Mouse (Mus musculus) midbrain, embryonic 16.5 days (tissue): ENCODE data around the gene Emilin2. TPM values are rescaled to one million over a fixed set of nuclear protein-coding genes. Genes with fewer than 3 reads are reported as not detected.

Experiments used
- ATAC-seq: fragments of 200-750 bp; cut with Nextera tagmentation; 2 replicates; pipeline ENCODE4 v1.8.0; 2017; ENCODE audit warnings: moderate TSS enrichment
- H3K27ac ChIP-seq: fragments of 300-500 bp; sonication (generic); 2 replicates; pipeline ENCODE4 v1.5.1; 2014; ENCODE audit warnings: mild to moderate bottlenecking, low read length, mixed read lengths
- H3K27me3 ChIP-seq: fragments of 300-500 bp; sonication (generic); 2 replicates; pipeline ENCODE4 v1.6.1; 2014; ENCODE audit warnings: low read depth, low read length, mixed read lengths; ENCODE audit not compliant: control insufficient read depth, insufficient read depth
- H3K36me3 ChIP-seq: fragments of 300-500 bp; sonication (generic); 2 replicates; pipeline ENCODE4 v1.6.1; 2014; ENCODE audit warnings: mild to moderate bottlenecking, low read length, moderate library complexity, mixed read lengths; ENCODE audit not compliant: control insufficient read depth, insufficient read depth
- H3K4me1 ChIP-seq: fragments of 300-500 bp; sonication (generic); 2 replicates; pipeline ENCODE4 v1.6.1; 2014; ENCODE audit warnings: mild to moderate bottlenecking, low read length, mixed read lengths; ENCODE audit not compliant: control insufficient read depth, insufficient read depth
- H3K4me2 ChIP-seq: fragments of 300-500 bp; sonication (generic); 2 replicates; pipeline ENCODE4 v1.6.1; 2014; ENCODE audit warnings: mild to moderate bottlenecking, low read length, mixed read lengths
- H3K4me3 ChIP-seq: fragments of 300-500 bp; sonication (generic); 2 replicates; pipeline ENCODE4 v1.5.1; 2014; ENCODE audit warnings: low read depth, mild to moderate bottlenecking, low read length, moderate library complexity, mixed read lengths
- H3K9ac ChIP-seq: fragments of 300-500 bp; sonication (generic); 2 replicates; pipeline ENCODE4 v1.6.1; 2014; ENCODE audit warnings: low read depth, low read length, mixed read lengths
- H3K9me3 ChIP-seq: fragments of 300-500 bp; sonication (generic); replicated peaks from 2 replicates; pipeline ENCODE4 v1.6.1; 2014; ENCODE audit warnings: mild to moderate bottlenecking, low read length, mixed read lengths; ENCODE audit not compliant: control insufficient read depth, poor library complexity, severe bottlenecking
- WGBS: fragments of 180-500 bp; shearing (Covaris S2); extraction: QIAGEN DNeasy Blood & Tissue Kit; methylation state at CpG from one replicate; pipeline ENCODE4 v1.1.7; 2014; 5-methylcytosine and 5-hydroxymethylcytosine counted together
- polyA plus RNA-seq: library from polyadenylated mRNA; unstranded; fragments of >200 nt; fragmentation: Nextera tagmentation; extraction: Ambion mirVana; gene quantifications from 2 replicates; pipeline ENCODE4 v1.2.1, GENCODE M21; 2015

The Emilin2 gene
- polyA plus RNA-seq, 1 experiment from 2014 or later: 1.0 TPM

DNA sequence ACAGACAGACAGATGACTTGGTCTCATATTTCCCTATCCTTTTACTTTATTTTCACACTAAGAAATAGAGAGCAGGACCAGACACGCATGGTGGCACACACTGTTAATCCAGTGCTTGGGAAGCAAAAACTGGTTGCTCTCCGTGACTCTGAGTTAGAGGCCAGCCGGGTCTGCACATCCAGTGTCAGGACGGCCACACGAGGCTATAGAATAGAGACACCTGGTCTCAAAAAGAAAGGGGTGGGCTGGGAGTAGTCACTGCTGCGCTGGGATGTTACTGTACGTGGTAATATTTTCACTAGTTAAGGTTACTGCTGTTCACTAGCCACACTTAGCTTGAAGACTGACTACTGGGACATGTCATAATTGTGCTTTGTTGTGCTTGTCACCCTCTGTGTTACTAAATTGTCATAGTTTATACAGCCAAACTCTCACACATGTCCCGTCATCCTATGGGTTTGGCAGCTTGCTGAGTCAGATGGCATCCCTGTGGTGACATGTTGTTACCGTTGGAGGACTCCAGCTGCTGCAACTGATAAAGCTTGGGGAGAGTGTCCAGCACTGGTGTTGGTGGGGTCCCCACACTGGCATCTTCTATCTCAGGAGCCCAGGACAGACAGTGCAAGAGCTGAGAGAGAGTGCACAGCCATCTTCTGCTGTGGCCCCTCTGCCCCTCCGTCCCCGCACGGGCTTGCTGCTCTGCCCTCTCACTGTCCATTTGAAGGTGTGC, 76.4 kb downstream of the Emilin2 start:
- Histone ChIP-seq H3K4me3 (no peak overlapping the region), H3K36me3 (peaks cover 16% of the 10 kb centered on the region), H3K9ac (no peak overlapping the region), H3K4me2 (no peak overlapping the region), H3K9me3 (no peaks in the 10 kb centered on the region), H3K27ac (no peak overlapping the region), H3K27me3 (no peaks in the 10 kb centered on the region), H3K4me1 (no peaks in the 10 kb centered on the region)
- ATAC-seq: no peak
- 84% methylated on average over 12 of the region's 12 CpGs for WGBS

DNA sequence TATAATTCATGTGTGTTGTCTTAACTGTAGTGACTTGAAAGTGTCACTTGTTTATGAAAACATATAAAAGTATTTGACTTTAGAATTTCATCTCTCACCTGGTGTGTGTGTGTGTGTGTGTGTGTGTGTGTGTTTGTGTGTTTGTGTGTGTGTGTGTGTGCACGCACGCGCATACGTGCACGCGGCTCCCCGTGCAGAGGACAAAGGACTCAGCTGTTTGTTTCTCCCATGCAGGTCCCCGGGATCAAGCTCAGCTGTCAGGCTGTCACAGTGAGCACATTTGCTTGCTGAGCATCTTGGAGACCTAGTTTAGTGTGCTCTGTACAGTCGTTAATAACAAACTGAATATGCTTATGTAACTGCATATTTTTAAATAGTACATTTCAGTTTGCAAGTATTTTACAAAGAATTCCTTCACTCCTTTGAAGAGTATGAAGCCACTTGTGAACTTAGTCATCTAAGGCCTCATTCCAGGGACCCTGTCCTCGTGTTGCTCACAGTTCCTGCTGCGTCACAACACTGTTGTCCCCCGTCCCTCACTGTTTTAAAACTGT, 77.7 kb downstream of the Emilin2 start:
- Histone ChIP-seq H3K27me3 (no peaks in the 10 kb centered on the region), H3K4me2 (no peak overlapping the region), H3K4me1 (no peaks in the 10 kb centered on the region), H3K36me3 (peaks cover 12% of the 10 kb centered on the region), H3K9me3 (no peaks in the 10 kb centered on the region), H3K27ac (no peak overlapping the region), H3K4me3 (no peak overlapping the region), H3K9ac (no peak overlapping the region)
- no peak for ATAC-seq
- whole genome bisulfite sequencing: 87% methylated on average over 12 of the region's 12 CpGs

DNA sequence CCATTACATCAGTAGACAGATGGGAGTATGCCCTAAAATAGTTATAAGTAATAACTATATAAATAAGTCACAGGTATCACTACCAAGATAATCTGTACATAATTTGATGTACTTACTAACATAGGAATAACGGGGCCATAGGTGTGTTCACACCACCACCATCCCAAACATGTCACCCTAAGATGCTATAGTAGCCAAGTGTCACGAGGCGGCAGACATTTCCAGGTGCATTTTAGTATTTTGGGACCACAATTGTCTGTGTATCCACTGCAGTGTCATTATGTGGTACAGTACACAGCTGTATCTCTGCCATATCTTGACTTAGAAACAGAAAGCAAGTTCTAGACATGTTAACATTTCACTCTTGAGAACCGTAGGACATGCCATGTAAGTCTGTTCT, 78.6 kb downstream of the Emilin2 start:
- Histone ChIP-seq H3K27ac (no peak overlapping the region), H3K4me2 (no peak overlapping the region), H3K27me3 (no peaks in the 10 kb centered on the region), H3K9me3 (no peaks in the 10 kb centered on the region), H3K4me1 (no peaks in the 10 kb centered on the region), H3K4me3 (no peak overlapping the region), H3K36me3 (peaks cover 12% of the 10 kb centered on the region), H3K9ac (no peak overlapping the region)
- ATAC-seq: no peak
- 93% methylated on average over 4 of the region's 4 CpGs for WGBS

DNA sequence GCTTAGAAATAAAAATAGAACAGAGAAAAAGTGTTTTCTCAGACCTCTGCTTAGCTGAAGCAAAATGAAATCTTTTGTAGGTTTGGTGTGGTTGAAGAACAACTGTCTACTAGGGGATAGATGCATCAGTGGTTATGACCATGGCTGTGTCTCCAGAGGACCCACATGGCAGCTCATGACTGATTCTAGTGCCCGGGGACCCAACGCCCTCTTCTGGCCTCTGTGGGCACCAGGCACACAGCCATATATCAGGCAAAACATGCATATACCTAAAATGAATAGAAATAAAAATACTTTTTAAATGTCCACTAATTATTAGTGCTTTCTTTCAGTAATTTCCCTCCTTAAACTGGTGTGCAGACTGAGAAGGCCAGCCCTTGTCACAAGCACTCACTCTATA, 79.8 kb downstream of the Emilin2 start:
- Histone ChIP-seq H3K9me3 (no peaks in the 10 kb centered on the region), H3K9ac (no peak overlapping the region), H3K4me1 (no peaks in the 10 kb centered on the region), H3K27me3 (no peaks in the 10 kb centered on the region), H3K27ac (no peak overlapping the region), H3K4me2 (no peak overlapping the region), H3K4me3 (no peak overlapping the region), H3K36me3 (peaks cover 9% of the 10 kb centered on the region)
- WGBS: 98% methylated on average over 2 of the region's 2 CpGs
- no peak for ATAC-seq

DNA sequence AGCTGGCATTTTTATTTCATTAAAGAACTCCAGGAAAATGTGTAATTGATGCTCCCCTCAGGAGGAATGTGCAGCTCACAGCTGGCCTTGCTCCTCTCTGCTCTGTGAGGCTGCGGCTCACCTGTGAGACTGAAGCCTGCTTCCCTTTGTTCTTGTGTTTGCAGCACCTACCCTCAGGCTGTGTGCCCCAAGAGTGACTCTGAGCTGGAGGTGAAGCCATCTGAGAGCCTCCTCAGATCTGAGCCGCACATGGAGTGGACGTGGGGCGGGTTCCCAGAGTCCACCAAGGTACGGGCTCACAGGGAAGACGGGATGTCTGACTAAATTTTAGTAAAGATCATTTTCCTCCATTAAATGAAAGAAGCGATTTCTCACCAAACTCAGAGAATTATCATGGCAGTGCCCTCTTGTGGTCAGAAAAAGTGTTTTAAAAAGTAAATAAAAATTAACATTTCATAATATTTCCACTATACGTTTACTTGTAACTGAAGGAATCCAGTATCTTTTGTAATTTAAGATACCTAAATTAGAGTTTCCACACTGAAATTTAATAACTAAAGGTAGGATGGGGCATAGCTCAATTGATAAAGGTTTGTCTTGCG, 81.6 kb downstream of the Emilin2 start:
- Histone ChIP-seq H3K36me3 (peaks cover 5% of the 10 kb centered on the region), H3K4me3 (no peak overlapping the region), H3K27ac (no peak overlapping the region), H3K9ac (no peak overlapping the region), H3K9me3 (no peaks in the 10 kb centered on the region), H3K4me2 (no peak overlapping the region), H3K4me1 (no peaks in the 10 kb centered on the region), H3K27me3 (no peaks in the 10 kb centered on the region)
- WGBS: 70% methylated on average over 9 of the region's 9 CpGs
- peak; percentile 73 for ATAC-seq

DNA sequence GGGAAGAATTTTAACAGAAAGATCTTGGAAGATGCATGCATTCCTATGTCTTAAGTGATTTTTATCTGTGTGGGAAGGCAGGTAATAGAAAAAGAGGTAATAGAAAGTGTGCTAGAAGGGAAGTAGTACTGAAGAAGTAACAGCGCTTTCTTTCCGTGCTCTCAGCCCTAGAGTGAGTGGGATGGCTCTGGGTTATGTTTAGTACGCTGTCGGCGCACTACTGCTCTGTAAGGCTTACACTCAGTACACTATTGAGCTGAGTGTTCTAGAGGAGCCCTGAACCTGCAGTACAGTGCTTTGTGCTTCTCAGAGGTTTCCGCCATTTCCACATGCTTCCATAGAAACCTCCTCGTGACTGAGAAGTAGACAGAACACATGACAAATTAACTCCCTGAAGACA, 83.1 kb downstream of the Emilin2 start:
- Histone ChIP-seq H3K27ac (no peak overlapping the region), H3K9me3 (no peaks in the 10 kb centered on the region), H3K4me1 (no peaks in the 10 kb centered on the region), H3K27me3 (no peaks in the 10 kb centered on the region), H3K36me3 (peaks cover 5% of the 10 kb centered on the region), H3K9ac (no peak overlapping the region), H3K4me3 (no peak overlapping the region), H3K4me2 (no peak overlapping the region)
- WGBS: 84% methylated on average over 7 of the region's 7 CpGs
- no peak for ATAC-seq

DNA sequence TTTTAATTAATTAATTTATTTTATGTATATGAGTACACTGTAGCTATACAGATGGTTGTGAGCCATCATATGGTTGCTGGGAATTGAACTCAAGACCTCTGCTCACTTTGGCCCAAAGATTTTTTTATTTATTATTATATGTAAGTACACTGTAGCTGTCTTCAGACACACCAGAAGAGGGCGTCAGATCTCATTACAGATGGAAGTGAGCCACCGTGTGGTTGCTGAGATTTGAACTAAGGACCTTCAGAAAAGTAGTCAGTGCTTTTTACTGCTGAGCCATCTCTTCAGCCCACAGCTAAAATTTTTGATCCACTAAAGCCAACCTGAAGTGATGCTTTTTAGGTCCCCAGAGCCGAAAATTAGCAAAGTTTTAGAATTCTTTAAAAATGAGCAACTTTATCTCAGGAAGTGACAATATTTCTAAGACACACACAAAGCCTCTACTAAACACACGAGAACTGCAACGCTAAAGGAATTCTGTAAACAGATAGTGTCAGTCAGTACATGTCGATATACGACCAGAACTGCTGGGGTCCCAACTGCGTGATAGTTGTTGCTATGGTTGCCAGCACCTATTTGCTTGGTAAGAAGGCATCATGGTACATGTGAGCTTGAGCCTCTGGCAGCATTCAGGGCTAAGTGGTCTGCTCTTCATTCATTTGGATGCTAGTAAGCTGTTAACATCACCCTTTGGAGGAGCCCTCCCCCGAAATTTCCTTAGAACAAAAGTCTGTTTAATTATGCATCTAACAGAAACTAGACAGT, 84.5 kb downstream of the Emilin2 start:
- H3K9me3 ChIP-seq: no peaks in the 10 kb centered on the region
- H3K4me3 ChIP-seq: no peak overlapping the region
- ATAC-seq: no peak
- no peak overlapping the region for H3K27ac ChIP-seq
- no peaks in the 10 kb centered on the region for H3K27me3 ChIP-seq
- H3K36me3 ChIP-seq: peaks cover 2% of the 10 kb centered on the region; the same call in 1 of the 2 replicates
- H3K4me1 ChIP-seq: no peaks in the 10 kb centered on the region
- WGBS: 88% methylated on average over 9 of the region's 9 CpGs
- H3K9ac ChIP-seq: no peak overlapping the region
- H3K4me2 ChIP-seq: no peak overlapping the region

DNA sequence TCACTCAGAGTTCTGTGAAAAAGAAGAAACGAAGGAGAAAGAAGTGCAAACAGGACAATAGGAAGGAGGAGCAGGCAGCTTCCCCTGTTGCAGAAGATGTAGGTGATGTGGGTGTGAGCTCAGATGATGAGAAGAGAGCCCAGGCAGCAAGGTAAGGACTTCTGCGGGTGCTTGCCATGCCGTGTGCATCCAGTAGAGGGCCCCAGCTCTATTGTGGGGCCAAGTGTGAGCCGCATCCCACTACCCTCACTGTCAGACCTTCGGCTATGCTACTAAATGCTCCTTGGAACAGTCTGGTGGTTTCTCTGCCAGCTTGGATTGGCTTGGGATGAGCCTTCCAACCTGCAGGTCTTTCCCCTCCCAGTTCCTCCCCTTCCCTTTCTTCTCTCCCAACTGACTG, 86.7 kb downstream of the Emilin2 start:
- no peak for ATAC-seq
- WGBS: 36% methylated on average over 5 of the region's 5 CpGs

DNA sequence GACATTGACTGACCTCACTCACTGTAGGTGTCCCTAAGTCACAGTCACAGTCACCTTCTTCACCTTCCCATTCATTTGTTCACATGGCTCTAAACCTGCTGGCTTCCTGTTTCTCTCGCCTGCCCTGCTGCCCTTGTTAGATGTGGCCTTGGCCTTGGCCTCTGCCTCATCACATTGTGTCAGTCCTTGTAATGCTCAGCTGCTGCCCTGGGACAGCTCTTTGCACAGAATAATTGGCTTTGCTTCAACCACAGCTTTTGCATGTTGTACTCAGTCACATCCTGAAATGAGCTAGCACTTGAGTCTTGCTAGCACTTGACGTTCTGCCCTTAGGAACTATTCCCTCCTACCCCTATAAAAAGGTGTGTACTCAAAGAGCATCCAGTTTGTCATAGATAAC, 87.3 kb downstream of the Emilin2 start:
- H3K27me3 ChIP-seq: no peaks in the 10 kb centered on the region
- H3K9ac ChIP-seq: no peak overlapping the region
- H3K9me3 ChIP-seq: no peaks in the 10 kb centered on the region
- H3K4me3 ChIP-seq: no peak overlapping the region
- 70% methylated on average over 2 of the region's 2 CpGs for WGBS
- no peak for ATAC-seq
- H3K27ac ChIP-seq: no peak overlapping the region
- H3K36me3 ChIP-seq: no peaks in the 10 kb centered on the region; the same call in 1 of the 2 replicates
- no peaks in the 10 kb centered on the region for H3K4me1 ChIP-seq
- no peak overlapping the region for H3K4me2 ChIP-seq

More for the DNA sequence above, 86.7 kb downstream of the Emilin2 start:
- Histone ChIP-seq H3K9me3 (no peaks in the 10 kb centered on the region), H3K9ac (no peak overlapping the region), H3K4me3 (no peak overlapping the region), H3K27me3 (no peaks in the 10 kb centered on the region), H3K4me2 (no peak overlapping the region), H3K4me1 (no peaks in the 10 kb centered on the region), H3K27ac (no peak overlapping the region), H3K36me3 (no peaks in the 10 kb centered on the region; the same call in 1 of the 2 replicates)
